Mouse (Mus musculus) megakaryocyte, embryonic 14.5 days (primary cell): ENCODE results near the gene Slc10a4.

Experiments
- FLI1 ChIP-seq: IDR thresholded peaks from 2 replicates; pipeline ENCODE4 v1.6.1; 2012; ENCODE audit warnings: low read length, inconsistent platforms, mixed read lengths
- GATA1 ChIP-seq: IDR thresholded peaks from 3 replicates; pipeline ENCODE4 v1.6.1; 2012; ENCODE audit warnings: mixed read lengths, low read length, inconsistent platforms, borderline replicate concordance

GRCm38 (mm10) chr5:72987786-72988185 is 18.9 kb upstream of the Slc10a4 start:
- TF ChIP-seq GATA1: no peak
- TF ChIP-seq FLI1: no peak
